Mouse (Mus musculus) monocyte, adult 5-6 weeks (primary cell): Measurements from ENCODE around the gene Txndc11. TPM values are rescaled to one million over a fixed set of nuclear protein-coding genes. Genes with fewer than 3 reads are reported as not detected.
A peak's percentile ranks its signal among the peaks of the same experiment; 100 is the strongest.
"Not testable (repeated sequence)": the region's sequence is repeated elsewhere in the genome, so short reads cannot be mapped to it uniquely, and the experiment has no call there.

ENCODE experiments used
- ATAC-seq: fragments of 153-309, 156-312 bp; replicated peaks from 2 replicates; pipeline ENCODE4 v1.8.0; 2017; ENCODE audit warnings: mild to moderate bottlenecking; ENCODE audit not compliant: low TSS enrichment, insufficient number of reproducible peaks, severe bottlenecking, poor library complexity, low FRiP score
- total RNA-seq: library from RNA; stranded (forward); fragments of 200-1000, 200-491, 200-594 nt; gene quantifications from 3 replicates; pipeline ENCODE4 v1.2.3, GENCODE M21; 2017

Gene Txndc11
- 26.1 to 46.2 TPM (median 27.6 TPM) in 3 replicates for total RNA-seq

GRCm38 (mm10) chr16:11134348-11135344 lies at the start of gene Txndc11:
Txndc11 (minus strand) TSS chr16:11134650.
- ATAC-seq: peak; percentile 97

GRCm38 (mm10) chr16:11177404-11177803 lies 43.0 kb upstream of the Txndc11 start:
- no peak for ATAC-seq

- ATAC-seq: no peak
These were observed 42.4 kb upstream of the Txndc11 start for GRCm38 (mm10) chr16:11176884-11177244.

GRCm38 (mm10) chr16:11176208-11176883 lies 41.9 kb upstream of the Txndc11 start, which contains the start of gene Zc3h7a:
Zc3h7a (minus strand) TSS chr16:11176393.
- peak; percentile 78 for ATAC-seq

GRCm38 (mm10) chr16:11175489-11176207 lies 41.2 kb upstream of the Txndc11 start:
- ATAC-seq: peak; percentile 38; the same call in 1 of the 2 replicates

GRCm38 (mm10) chr16:11175100-11175488 lies 40.6 kb upstream of the Txndc11 start:
- no peak for ATAC-seq

GRCm38 (mm10) chr16:11174671-11175081 lies 40.2 kb upstream of the Txndc11 start:
- ATAC-seq: peak; percentile 27; the same call in 1 of the 2 replicates

- ATAC-seq: no peak
These were observed 37.2 kb upstream of the Txndc11 start for GRCm38 (mm10) chr16:11171679-11172078.

GRCm38 (mm10) chr16:11166431-11166830 lies 32.0 kb upstream of the Txndc11 start:
- no peak for ATAC-seq

GRCm38 (mm10) chr16:11164695-11165255 lies 30.3 kb upstream of the Txndc11 start:
- ATAC-seq: no peak

- ATAC-seq: not testable (repeated sequence)
These were observed 23.3 kb upstream of the Txndc11 start for GRCm38 (mm10) chr16:11157721-11158120.

- no peak for ATAC-seq
These were observed 20.1 kb upstream of the Txndc11 start for GRCm38 (mm10) chr16:11154500-11154899.

- not testable (repeated sequence) for ATAC-seq
These were observed 9.4 kb upstream of the Txndc11 start for GRCm38 (mm10) chr16:11143706-11144483.

GRCm38 (mm10) chr16:11133476-11134347 lies 738 bp downstream of the Txndc11 start:
- no peak for ATAC-seq

- no peak for ATAC-seq
These were observed 1.6 kb downstream of the Txndc11 start for GRCm38 (mm10) chr16:11132839-11133238.

GRCm38 (mm10) chr16:11128301-11128700 lies 6.1 kb downstream of the Txndc11 start:
- ATAC-seq: no peak

GRCm38 (mm10) chr16:11125371-11125770 lies 9.1 kb downstream of the Txndc11 start:
- no peak for ATAC-seq
